Mouse (Mus musculus): Measurements from ENCODE around the gene Fam173b. TPM values are rescaled to one million over a fixed set of nuclear protein-coding genes. Genes with fewer than 3 reads are reported as not detected.

Gene Fam173b
- total RNA-seq, 2 experiments from 2014 or later, result 10.1 to 11.6 TPM

Other genes with a start within 250 kb of the Fam173b start
- 10 to 100 TPM; 24.2 to 30.9 TPM for gene Ankrd33b, start 234.1 kb upstream of the Fam173b start, total RNA-seq (2021)
- gene Ropn1l, start 148.1 kb upstream of the Fam173b start, total RNA-seq (2021), result 1 to 10 TPM; 1.1 to 1.7 TPM
- gene March6, start 70.8 kb upstream of the Fam173b start, total RNA-seq (2021), result 100 to 1,000 TPM; 222 to 225 TPM
- gene Cmbl, start 36.5 kb upstream of the Fam173b start, total RNA-seq (2021), result 10 to 100 TPM; 14.2 to 16.2 TPM
- 100 to 1,000 TPM; 185 to 191 TPM for gene Cct5, start within 50 bp of the Fam173b start, total RNA-seq (2021)